In genomic region chr6:145018295-145018694, GRCm38 (mm10) we compare ENCODE assay signal across 32 mouse cellular contexts. TPM values are rescaled to one million over a fixed set of nuclear protein-coding genes. Genes with fewer than 3 reads are reported as not detected.
DNase-seq lines count a peak whose midpoint lies in the region; ATAC-seq and TF ChIP-seq lines count a peak whose summit lies in the region.
"Had no signal": no experiment of that assay in that cellular context is flagged by ENCODE, and none has a peak within 500 bp of the region (broad histone marks: within the 10 kb centered on the region; RNA-seq: fewer than 3 reads in every experiment).

No protein-coding gene starts in this region.

- H3K4me3 ChIP-seq in midbrain, postnatal 0 days (ENCODE audit: low read depth, low read length), result no peak overlapping the region
- no peak overlapping the region for H3K4me3 ChIP-seq in midbrain, embryonic 16.5 days (ENCODE audit: low read depth, low read length)
- no peak overlapping the region for H3K4me3 ChIP-seq in forebrain, embryonic 10.5 days
- H3K4me3 ChIP-seq: erythroblast, embryonic 14.5 days; forebrain, embryonic 13.5 days; myocyte; neural tube, embryonic 12.5 days had no signal

- peaks cover 27% of the 10 kb centered on the region for H3K36me3 ChIP-seq in midbrain, postnatal 0 days (ENCODE audit: insufficient read depth, low read length)
- H3K36me3 ChIP-seq in midbrain, embryonic 16.5 days (ENCODE audit: control insufficient read depth, insufficient read depth, low read length), result peaks cover 37% of the 10 kb centered on the region
- peaks cover 98% of the 10 kb centered on the region for H3K36me3 ChIP-seq in forebrain, embryonic 10.5 days (replicated peaks)

- no peaks in the 10 kb centered on the region for H3K4me1 ChIP-seq in midbrain, postnatal 0 days (ENCODE audit: insufficient read depth, low read length)
- H3K4me1 ChIP-seq in midbrain, embryonic 16.5 days (ENCODE audit: control insufficient read depth, insufficient read depth, low read length), result no peaks in the 10 kb centered on the region
- H3K4me1 ChIP-seq in forebrain, embryonic 10.5 days, result no peaks in the 10 kb centered on the region
- H3K4me1 ChIP-seq: forebrain, embryonic 13.5 days had no signal

- H3K27me3 ChIP-seq in midbrain, postnatal 0 days (ENCODE audit: insufficient read depth, low read length), result no peaks in the 10 kb centered on the region
- H3K27me3 ChIP-seq in midbrain, embryonic 16.5 days (ENCODE audit: control insufficient read depth, insufficient read depth, low read depth, low read length), result no peaks in the 10 kb centered on the region
- H3K27me3 ChIP-seq in forebrain, embryonic 10.5 days (ENCODE audit: poor library complexity, severe bottlenecking), result no peaks in the 10 kb centered on the region
- H3K27me3 ChIP-seq: CH12.LX; forebrain, embryonic 13.5 days; neural tube, embryonic 12.5 days had no signal

- ATAC-seq in midbrain, postnatal 0 days (ENCODE audit: low FRiP score), result no peak
- no peak for ATAC-seq in midbrain, embryonic 16.5 days
- ATAC-seq: forebrain, embryonic 13.5 days; intestine, postnatal 0 days had no signal

- DNase-seq in adrenal gland, postnatal 25 days, result peak; percentile 5
- DNase-seq in adrenal gland, postnatal 14 days, result no peak
- DNase-seq in midbrain, postnatal 0 days (ENCODE audit: low spot score), result peak; percentile 71
- DNase-seq in cerebellum, adult 9-11 months, result peak; percentile 96
- DNase-seq in thymus, postnatal 0 days (ENCODE audit: low spot score), result no peak
- no peak for DNase-seq in thymus, postnatal 10 days (ENCODE audit: low spot score in 2 of 2)
- DNase-seq in forebrain, embryonic 10.5 days (ENCODE audit: extremely low spot score, low spot score), result no peak
- DNase-seq: adrenal gland, adult 8-10 months; gastrocnemius, postnatal 25 days; heart, adult 11 months; heart, postnatal 4 days; kidney, adult 9 months; kidney, postnatal 10 days; layer of hippocampus, postnatal 36 days; liver; lung, embryonic 14.5 days; lung, postnatal 14 days; midbrain, embryonic 14.5 days; right cerebral cortex, adult 18-20 months; spleen, adult 18-20 months; thymus, adult 18-20 months; thymus, postnatal 4 days had no signal

- H3K9me3 ChIP-seq in midbrain, postnatal 0 days (ENCODE audit: low read length), result no peaks in the 10 kb centered on the region
- no peaks in the 10 kb centered on the region for H3K9me3 ChIP-seq in midbrain, embryonic 16.5 days (replicated peaks; ENCODE audit: control insufficient read depth, low read length, poor library complexity, severe bottlenecking)
- peaks cover 13% of the 10 kb centered on the region; the same call in 1 of the 2 replicates for H3K9me3 ChIP-seq in forebrain, embryonic 10.5 days
- H3K9me3 ChIP-seq: neural tube, embryonic 12.5 days had no signal

- 74% methylated on average over 5 of the region's 5 CpGs for WGBS in midbrain, postnatal 0 days
- 80% methylated on average over 5 of the region's 5 CpGs for WGBS in midbrain, embryonic 16.5 days
- 88% methylated on average over 5 of the region's 5 CpGs for WGBS in forebrain, embryonic 10.5 days

- no peak for TF ChIP-seq CTCF in midbrain, postnatal 0 days (IDR thresholded peaks at IDR 0.05)

- no peak overlapping the region for H3K27ac ChIP-seq in midbrain, postnatal 0 days (ENCODE audit: low read depth, low read length)
- H3K27ac ChIP-seq in midbrain, embryonic 16.5 days (ENCODE audit: low read length), result no peak overlapping the region
- H3K27ac ChIP-seq in forebrain, embryonic 10.5 days, result no peak overlapping the region
- H3K27ac ChIP-seq: forebrain, embryonic 13.5 days; liver, embryonic 14.5 days; neural tube, embryonic 12.5 days; stomach, postnatal 0 days had no signal

- H3K9ac ChIP-seq in midbrain, postnatal 0 days (replicated peaks; ENCODE audit: low read length, poor library complexity, severe bottlenecking), result no peak overlapping the region
- H3K9ac ChIP-seq in midbrain, embryonic 16.5 days (ENCODE audit: low read depth, low read length), result no peak overlapping the region
- H3K9ac ChIP-seq: forebrain, embryonic 13.5 days; liver, embryonic 14.5 days; lung, embryonic 14.5 days; neural tube, embryonic 12.5 days had no signal

- H3K4me2 ChIP-seq in midbrain, postnatal 0 days (ENCODE audit: low read depth, low read length, poor library complexity, severe bottlenecking), result no peak overlapping the region
- H3K4me2 ChIP-seq in midbrain, embryonic 16.5 days (ENCODE audit: low read length), result no peak overlapping the region
- H3K4me2 ChIP-seq: forebrain, embryonic 13.5 days; heart, embryonic 11.5 days; lung, embryonic 14.5 days; neural tube, embryonic 12.5 days had no signal

RNA-seq across cellular contexts. Expression of gene Bcat1, which starts 57.7 kb away (rescaled TPM):
- total RNA-seq in adrenal gland, postnatal 25 days (2021), result 13.4 and 15.8 TPM in 2 replicates
- 5.9 and 8.0 TPM in 2 replicates for total RNA-seq in adrenal gland, postnatal 14 days (2021)
- total RNA-seq in midbrain, postnatal 0 days (2014; rRNA removed), result 94.2 and 96.8 TPM in 2 replicates
- 57.0 and 63.5 TPM in 2 replicates for polyA plus RNA-seq in midbrain, postnatal 0 days (2015; fragmentation: Nextera tagmentation; extraction: Ambion mirVana)
- polyA plus RNA-seq in midbrain, embryonic 16.5 days (2015; fragmentation: Nextera tagmentation; extraction: Ambion mirVana), result 104 and 106 TPM in 2 replicates
- 8.9 and 11.8 TPM in 2 replicates for polyA plus RNA-seq in thymus, postnatal 0 days (2015; fragmentation: Nextera tagmentation; extraction: Ambion mirVana)
- 135 and 145 TPM in 2 replicates for polyA plus RNA-seq in forebrain, embryonic 10.5 days (2016; fragmentation: Nextera tagmentation; extraction: Ambion mirVana)
- polyA plus RNA-seq: erythroblast, embryonic 14.5 days had no signal

Comparison
In these comparisons a context has a peak if more than half of its experiments do, and no peak if none do; other contexts are left out.
1. DNase-seq: peak in adrenal gland, postnatal 25 days (single experiment), midbrain, postnatal 0 days (single experiment) and cerebellum, adult 9-11 months (single experiment); none in adrenal gland, postnatal 14 days (single experiment), thymus, postnatal 0 days (single experiment), thymus, postnatal 10 days (0 of 2) and forebrain, embryonic 10.5 days (single experiment).